Mouse (Mus musculus) ES-E14 (cell line): ENCODE data around the gene Ttc27.

Experiments used
- CHD2 ChIP-seq: IDR thresholded peaks from 2 replicates; pipeline ENCODE4 v1.6.1; 2014; ENCODE audit warnings: mild to moderate bottlenecking, low read depth, low read length, inconsistent platforms
- HCFC1 ChIP-seq: IDR thresholded peaks from 2 replicates; pipeline ENCODE4 v1.6.1; 2012; ENCODE audit warnings: low read length, inconsistent platforms, borderline replicate concordance; ENCODE audit not compliant: insufficient read depth
- MAFK ChIP-seq: IDR thresholded peaks from 2 replicates; pipeline ENCODE4 v1.6.1; 2014; ENCODE audit warnings: mild to moderate bottlenecking, low read depth, low read length, inconsistent platforms; ENCODE audit not compliant: insufficient read depth
- ZC3H11A ChIP-seq: IDR thresholded peaks from 2 replicates; pipeline ENCODE4 v1.6.1; 2012; ENCODE audit warnings: low read depth, mild to moderate bottlenecking, inconsistent platforms, low read length, borderline replicate concordance

- TF ChIP-seq MAFK (no peak), CHD2 (no peak), ZC3H11A (no peak), HCFC1 (no peak)
Measured at GRCm38 (mm10) chr17:74860180-74860993, 142.9 kb downstream of the Ttc27 start.
